Mouse (Mus musculus) hindbrain, postnatal 0 days (tissue): ENCODE data around the gene Mycbp2. TPM values are rescaled to one million over a fixed set of nuclear protein-coding genes. Genes with fewer than 3 reads are reported as not detected.

Source experiments
- ATAC-seq: fragments of 200-750 bp; cut with Nextera tagmentation; 2 replicates; pipeline ENCODE4 v1.8.0; 2017; ENCODE audit warnings: mild to moderate bottlenecking, moderate TSS enrichment, moderate library complexity
- DNase-seq: peaks from one replicate; pipeline ENCODE4 v3.0.0-alpha.2; 2015; ENCODE audit warnings: low spot score
- H3K27ac ChIP-seq: fragments of 300-500 bp; sonication (generic); 2 replicates; pipeline ENCODE4 v1.5.1; 2014; ENCODE audit warnings: mild to moderate bottlenecking
- H3K27me3 ChIP-seq: fragments of 300-500 bp; sonication (generic); 2 replicates; pipeline ENCODE4 v1.6.1; 2014; ENCODE audit warnings: low read length, mixed read lengths; ENCODE audit not compliant: insufficient read depth
- H3K36me3 ChIP-seq: fragments of 300-500 bp; sonication (generic); 2 replicates; pipeline ENCODE4 v1.6.1; 2014; ENCODE audit warnings: low read length, mixed read lengths; ENCODE audit not compliant: insufficient read depth
- H3K4me1 ChIP-seq: fragments of 300-500 bp; sonication (generic); 2 replicates; pipeline ENCODE4 v1.6.1; 2014; ENCODE audit warnings: antibody characterized with exemption, low read length, mixed read lengths; ENCODE audit not compliant: insufficient read depth
- H3K4me2 ChIP-seq: fragments of 300-500 bp; sonication (generic); 2 replicates; pipeline ENCODE4 v1.6.1; 2014; ENCODE audit warnings: low read depth, mild to moderate bottlenecking, low read length, moderate library complexity, mixed read lengths
- H3K4me3 ChIP-seq: fragments of 300-500 bp; sonication (generic); 2 replicates; pipeline ENCODE4 v1.5.1; 2014; ENCODE audit warnings: low read length
- H3K9ac ChIP-seq: fragments of 300-500 bp; sonication (generic); replicated peaks from 2 replicates; pipeline ENCODE4 v1.6.1; 2014; ENCODE audit warnings: mild to moderate bottlenecking, low read length, moderate library complexity, mixed read lengths
- H3K9me3 ChIP-seq: fragments of 300-500 bp; sonication (generic); 2 replicates; pipeline ENCODE4 v1.6.1; 2016; ENCODE audit warnings: low read length, mixed read lengths
- CTCF ChIP-seq: IDR thresholded peaks from 2 replicates; pipeline ENCODE4 v1.5.1; 2016; ENCODE audit warnings: antibody characterized with exemption, control low read depth, low read depth
- WGBS: fragments of 180-500 bp; shearing (Covaris S2); extraction: QIAGEN DNeasy Blood & Tissue Kit; methylation state at CpG from one replicate; pipeline ENCODE4 v1.1.7; 2014; 5-methylcytosine and 5-hydroxymethylcytosine counted together
- polyA plus RNA-seq: library from polyadenylated mRNA; unstranded; fragments of >200 nt; fragmentation: Nextera tagmentation; extraction: Ambion mirVana; gene quantifications from 2 replicates; pipeline ENCODE4 v1.2.1, GENCODE M21; 2015
- total RNA-seq: library from RNA; depleted of rRNA; stranded (reverse); fragments of >200 nt; gene quantifications from 2 replicates; pipeline ENCODE4 v1.2.3, GENCODE M21; 2014

The Mycbp2 gene
- total and polyA plus RNA-seq, 2 experiments from 2014 or later: 57.3 to 89.3 TPM

GRCm38 (mm10) chr14:103077272-103078005, 269.2 kb downstream of the Mycbp2 start:
- H3K27ac ChIP-seq: no peak overlapping the region
- H3K4me3 ChIP-seq: no peak overlapping the region
- 86% methylated on average over 9 of the region's 9 CpGs for WGBS
- no peaks in the 10 kb centered on the region for H3K9me3 ChIP-seq
- no peaks in the 10 kb centered on the region for H3K27me3 ChIP-seq
- no peaks in the 10 kb centered on the region for H3K4me1 ChIP-seq
- no peak for TF ChIP-seq CTCF
- no peak overlapping the region for H3K9ac ChIP-seq
- H3K4me2 ChIP-seq: no peak overlapping the region
- H3K36me3 ChIP-seq: peaks cover 4% of the 10 kb centered on the region; the same call in 1 of the 2 replicates
- DNase-seq (no peak), ATAC-seq (no peak)

DNA sequence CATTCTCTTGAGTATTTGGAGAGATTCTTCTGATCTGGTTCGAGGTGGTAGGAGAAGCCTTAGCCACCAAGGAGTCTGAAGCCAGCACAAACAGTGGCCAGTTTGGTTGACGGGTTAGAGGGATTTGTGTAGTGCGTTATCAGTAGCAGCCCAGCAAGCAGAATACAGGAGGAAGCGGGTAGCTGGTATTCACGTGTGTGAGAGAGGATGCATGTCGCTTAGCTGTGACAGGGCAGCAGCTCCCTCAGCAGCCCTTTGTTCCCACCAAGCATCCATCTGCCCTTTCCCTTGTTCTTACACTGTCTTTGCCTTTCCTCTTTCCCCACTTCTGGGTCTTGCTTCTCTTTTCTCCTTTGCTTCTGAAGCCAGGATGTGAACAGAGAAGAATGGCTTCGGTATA, 271.4 kb downstream of the Mycbp2 start:
- ATAC-seq (no peak), DNase-seq (no peak)
- Histone ChIP-seq H3K4me3 (no peak overlapping the region), H3K36me3 (peaks cover 4% of the 10 kb centered on the region; the same call in 1 of the 2 replicates), H3K4me2 (no peak overlapping the region), H3K4me1 (no peaks in the 10 kb centered on the region), H3K27me3 (no peaks in the 10 kb centered on the region), H3K9ac (no peak overlapping the region), H3K9me3 (no peaks in the 10 kb centered on the region), H3K27ac (no peak overlapping the region)
- 71% methylated on average over 7 of the region's 7 CpGs for WGBS
- no peak for TF ChIP-seq CTCF

DNA sequence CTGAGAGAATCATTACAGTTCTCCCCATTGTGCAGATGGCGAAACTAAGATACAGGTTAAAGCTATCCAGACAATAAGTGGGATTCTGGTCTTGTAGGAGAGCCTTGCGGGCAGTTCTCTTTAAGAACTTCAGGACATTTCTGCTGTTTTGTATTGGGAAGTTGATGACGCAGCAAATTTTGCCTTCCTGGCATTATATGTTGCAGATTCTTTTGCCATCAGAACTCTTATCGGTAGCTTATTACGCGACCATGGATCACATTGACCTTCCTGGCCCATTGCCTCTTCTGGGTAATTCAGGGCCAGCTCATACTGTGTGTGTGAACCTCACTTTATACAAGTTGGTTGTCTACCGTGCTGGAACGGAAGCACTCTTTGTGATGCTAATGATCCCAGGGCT, 272.8 kb downstream of the Mycbp2 start:
- H3K27me3 ChIP-seq: no peaks in the 10 kb centered on the region
- peaks cover 3% of the 10 kb centered on the region; the same call in 1 of the 2 replicates for H3K4me1 ChIP-seq
- H3K9ac ChIP-seq: no peak overlapping the region
- WGBS: 72% methylated on average over 8 of the region's 8 CpGs
- H3K27ac ChIP-seq: no peak overlapping the region
- H3K36me3 ChIP-seq: peaks cover 4% of the 10 kb centered on the region; the same call in 1 of the 2 replicates
- no peaks in the 10 kb centered on the region for H3K9me3 ChIP-seq
- H3K4me3 ChIP-seq: no peak overlapping the region
- DNase-seq (no peak), ATAC-seq (no peak)
- no peak overlapping the region for H3K4me2 ChIP-seq
- TF ChIP-seq CTCF: no peak

GRCm38 (mm10) chr14:103072731-103073130, 273.9 kb downstream of the Mycbp2 start:
- no peak for DNase-seq
- whole genome bisulfite sequencing: 92% methylated on average over 4 of the region's 4 CpGs
- no peak overlapping the region for H3K4me3 ChIP-seq
- no peaks in the 10 kb centered on the region for H3K9me3 ChIP-seq
- no peak for TF ChIP-seq CTCF
- H3K36me3 ChIP-seq: peaks cover 4% of the 10 kb centered on the region; the same call in 1 of the 2 replicates
- H3K27me3 ChIP-seq: no peaks in the 10 kb centered on the region
- peaks cover 3% of the 10 kb centered on the region; the same call in 1 of the 2 replicates for H3K4me1 ChIP-seq
- H3K27ac ChIP-seq: no peak overlapping the region
- H3K4me2 ChIP-seq: no peak overlapping the region
- no peak for ATAC-seq
- no peak overlapping the region for H3K9ac ChIP-seq

GRCm38 (mm10) chr14:103071471-103071870, 275.1 kb downstream of the Mycbp2 start:
- WGBS: 92% methylated on average over 12 of the region's 12 CpGs

DNA sequence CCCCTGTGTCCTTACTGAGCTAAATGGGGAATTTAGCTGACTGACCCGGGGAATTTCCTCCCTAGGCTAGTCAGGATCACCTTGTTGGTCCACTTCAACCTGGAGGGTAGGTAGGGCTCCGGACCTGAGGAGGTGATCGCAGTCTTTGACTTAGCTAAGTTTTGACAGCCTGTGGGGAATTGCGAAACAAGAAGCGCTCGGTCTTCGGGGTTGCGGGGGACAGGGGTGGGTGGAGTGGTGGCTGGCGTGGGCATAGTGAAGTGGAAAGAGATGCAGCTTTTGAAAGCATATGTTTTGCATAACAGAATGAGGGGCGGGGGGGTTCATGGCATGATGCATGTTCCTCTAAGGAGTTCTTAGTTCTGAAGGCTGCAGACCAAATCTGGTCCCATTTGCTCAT, 275.8 kb downstream of the Mycbp2 start:
- no peak for ATAC-seq
- 4% methylated on average over 10 of the region's 10 CpGs for WGBS
- Histone ChIP-seq H3K9ac (peak overlapping the region; percentile 61), H3K9me3 (no peaks in the 10 kb centered on the region), H3K36me3 (peaks cover 4% of the 10 kb centered on the region; the same call in 1 of the 2 replicates), H3K27me3 (no peaks in the 10 kb centered on the region), H3K27ac (peak overlapping the region; percentile 82; the same call in 1 of the 2 replicates), H3K4me3 (peak overlapping the region; percentile 52), H3K4me1 (peaks cover 3% of the 10 kb centered on the region; the same call in 1 of the 2 replicates), H3K4me2 (peak overlapping the region; percentile 96)
- DNase-seq: no peak
- no peak for TF ChIP-seq CTCF

More at GRCm38 (mm10) chr14:103071471-103071870, 275.1 kb downstream of the Mycbp2 start:
- H3K36me3 ChIP-seq: peaks cover 4% of the 10 kb centered on the region; the same call in 1 of the 2 replicates
- H3K4me3 ChIP-seq: no peak overlapping the region
- H3K9ac ChIP-seq: no peak overlapping the region
- H3K4me1 ChIP-seq: peaks cover 3% of the 10 kb centered on the region; the same call in 1 of the 2 replicates
- no peak for TF ChIP-seq CTCF
- H3K4me2 ChIP-seq: no peak overlapping the region
- ATAC-seq (no peak), DNase-seq (no peak)
- H3K27me3 ChIP-seq: no peaks in the 10 kb centered on the region
- no peak overlapping the region for H3K27ac ChIP-seq
- H3K9me3 ChIP-seq: no peaks in the 10 kb centered on the region
